ENCODE assay signal across 8 mouse cellular contexts in the genomic region with DNA sequence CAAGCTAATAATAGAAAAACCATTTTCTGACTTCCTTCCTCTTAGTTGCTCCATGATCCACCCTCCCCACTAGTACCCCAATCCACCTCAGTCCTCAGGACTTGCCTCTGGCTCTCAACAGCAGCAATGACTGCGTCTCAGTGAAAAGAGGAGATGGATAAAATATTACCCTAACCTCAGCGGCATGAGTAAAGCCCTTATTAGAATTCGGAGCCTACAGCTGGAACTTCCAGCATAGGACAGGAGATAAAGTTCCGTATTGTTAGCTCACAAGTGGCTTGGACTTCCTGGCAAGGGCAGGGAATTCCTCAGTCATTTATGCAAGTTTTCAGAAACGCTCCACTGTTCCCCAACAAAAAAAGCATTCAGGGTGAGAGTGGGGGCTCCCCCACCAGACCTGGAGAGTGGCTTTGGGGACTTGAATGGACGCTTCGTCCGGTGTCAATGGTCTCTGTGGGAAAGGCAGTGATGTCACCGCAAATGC.
A peak's percentile ranks its signal among the peaks of the same experiment; 100 is the strongest.
DNase-seq lines count a peak whose midpoint lies in the region; ATAC-seq lines count a peak whose summit lies in the region.

No protein-coding gene starts in this region.

- H3K4me1 ChIP-seq in kidney, embryonic 14.5 days (ENCODE audit: control insufficient read depth, insufficient read depth, low read length), result 0 out of 2 replicates have a peak, but pooled peaks cover 3% of the 10 kb centered on the region
- peaks cover 15% of the 10 kb centered on the region for H3K4me1 ChIP-seq in brown adipose tissue, adult 24 weeks (ENCODE audit: control insufficient read depth, insufficient read depth, insufficient read length, low read length)

- H3K36me3 ChIP-seq in kidney, embryonic 14.5 days (ENCODE audit: control insufficient read depth, insufficient read depth, low read length), result no peaks in the 10 kb centered on the region

- no peak overlapping the region for H3K4me2 ChIP-seq in kidney, embryonic 14.5 days (replicated peaks; ENCODE audit: low read depth, low read length)

- H3K9ac ChIP-seq in kidney, embryonic 14.5 days (ENCODE audit: low read depth, low read length), result no peak overlapping the region

- WGBS in kidney, embryonic 14.5 days, result 61% methylated on average over 9 of the region's 9 CpGs

- no peaks in the 10 kb centered on the region for H3K27me3 ChIP-seq in kidney, embryonic 14.5 days (ENCODE audit: control insufficient read depth, insufficient read depth, low read length)

- H3K27ac ChIP-seq in kidney, embryonic 14.5 days (ENCODE audit: low read depth, low read length), result peak overlapping the region; percentile 20
- H3K27ac ChIP-seq in brown adipose tissue, adult 24 weeks (replicated peaks; ENCODE audit: low read depth, low read length), result peak overlapping the region; percentile 87

- DNase-seq in kidney, adult 18-20 months, result no peak
- DNase-seq in heart, adult 9 months (ENCODE audit: low spot score in 2 of 2), result peak; percentile 24 to 50
- peak; percentile 53 to 75 for DNase-seq in left cerebral cortex, postnatal 25 days (ENCODE audit: low spot score in 2 of 2)
- DNase-seq in telencephalon, adult 2 months (ENCODE audit: low read depth, low spot score), result peak; percentile 47

- ATAC-seq in kidney, embryonic 14.5 days (ENCODE audit: low FRiP score, low TSS enrichment), result no peak
- ATAC-seq in megakaryocyte-erythroid progenitor cell, adult 5-6 weeks (replicated peaks; ENCODE audit: low FRiP score, low TSS enrichment, poor library complexity, severe bottlenecking), result no peak
- ATAC-seq in erythroid progenitor cell, adult 5-6 weeks (replicated peaks; ENCODE audit: low FRiP score, poor library complexity, severe bottlenecking), result no peak

- H3K9me3 ChIP-seq in kidney, embryonic 14.5 days (ENCODE audit: control insufficient read depth, low read length), result no peaks in the 10 kb centered on the region

- intact Hi-C loops in left cerebral cortex, postnatal 25 days (cut with DNase I), result loop anchor here (5.0 kb wide), 1 partner anchor 72 kb away; no protein-coding TSS in a partner anchor

- no peak overlapping the region for H3K4me3 ChIP-seq in kidney, embryonic 14.5 days (ENCODE audit: low read length)
- H3K4me3 ChIP-seq in brown adipose tissue, adult 24 weeks (ENCODE audit: insufficient read depth, low read depth, low read length), result no peak overlapping the region
